22 mouse cellular contexts compared by ENCODE assay signal in genomic region chr19:28777674-28778073, GRCm38 (mm10). TPM values are rescaled to one million over a fixed set of nuclear protein-coding genes. Genes with fewer than 3 reads are reported as not detected.
DNase-seq lines count a peak whose midpoint lies in the region; ATAC-seq and TF ChIP-seq lines count a peak whose summit lies in the region.
"Had no signal": no experiment of that assay in that cellular context is flagged by ENCODE, and none has a peak within 500 bp of the region (broad histone marks: within the 10 kb centered on the region; RNA-seq: fewer than 3 reads in every experiment).

No protein-coding gene starts in this region.

- 44% methylated on average over 2 of the region's 2 CpGs for WGBS in midbrain, postnatal 0 days
- 74% methylated on average over 2 of the region's 2 CpGs for WGBS in midbrain, embryonic 10.5 days

- H3K4me3 ChIP-seq in midbrain, postnatal 0 days (ENCODE audit: low read depth, low read length) = no peak overlapping the region
- no peak overlapping the region for H3K4me3 ChIP-seq in midbrain, embryonic 10.5 days
- H3K4me3 ChIP-seq: forebrain, embryonic 15.5 days; hindbrain, embryonic 13.5 days; kidney, embryonic 15.5 days; layer of hippocampus, adult 2 months; midbrain, embryonic 12.5 days; neural tube, embryonic 13.5 days had no signal

- H3K27ac ChIP-seq in midbrain, postnatal 0 days (ENCODE audit: low read depth, low read length) = no peak overlapping the region
- H3K27ac ChIP-seq in midbrain, embryonic 10.5 days (replicated peaks) = no peak overlapping the region
- H3K27ac ChIP-seq: forebrain, embryonic 15.5 days; hindbrain, embryonic 13.5 days; kidney, embryonic 15.5 days; layer of hippocampus, adult 2 months; midbrain, embryonic 12.5 days; neural tube, embryonic 13.5 days had no signal

- TF ChIP-seq CTCF in midbrain, postnatal 0 days (IDR thresholded peaks at IDR 0.05) = no peak

- peak; percentile 71 to 77 for DNase-seq in cerebellum, postnatal 10 days
- DNase-seq in cerebellum, adult 11-12 months = no peak
- peak; percentile 68 for DNase-seq in left cerebral cortex, postnatal 4 days
- no peak for DNase-seq in left cerebral cortex, adult 18-20 months (ENCODE audit: low spot score in 2 of 2)
- peak; percentile 45 for DNase-seq in midbrain, postnatal 0 days (ENCODE audit: low spot score)
- no peak for DNase-seq in midbrain, embryonic 10.5 days (ENCODE audit: low spot score)
- DNase-seq in spleen, postnatal 14 days (ENCODE audit: low spot score in 2 of 2) = no peak
- DNase-seq: cerebellum, adult 9-10 months; gastrocnemius, postnatal 25 days; liver; right cerebral cortex, postnatal 14 days; thymus, adult 18-20 months; thymus, postnatal 25 days had no signal

- H3K4me1 ChIP-seq in midbrain, postnatal 0 days (ENCODE audit: insufficient read depth, low read length) = no peaks in the 10 kb centered on the region
- peaks cover 18% of the 10 kb centered on the region for H3K4me1 ChIP-seq in midbrain, embryonic 10.5 days
- H3K4me1 ChIP-seq: hindbrain, embryonic 13.5 days; midbrain, embryonic 12.5 days had no signal

- intact Hi-C loops in left cerebral cortex, postnatal 4 days (cut with DNase I) = loop anchor here (5.0 to 10.0 kb wide), 2 partner anchors 477 to 580 kb away; partner anchors contain the start of gene Jak2

- no peak overlapping the region for H3K9ac ChIP-seq in midbrain, postnatal 0 days (replicated peaks; ENCODE audit: low read length, poor library complexity, severe bottlenecking)
- H3K9ac ChIP-seq: forebrain, embryonic 15.5 days; hindbrain, embryonic 13.5 days; kidney, embryonic 15.5 days; midbrain, embryonic 12.5 days; neural tube, embryonic 13.5 days had no signal

- no peaks in the 10 kb centered on the region for H3K9me3 ChIP-seq in midbrain, postnatal 0 days (ENCODE audit: low read length)
- H3K9me3 ChIP-seq in midbrain, embryonic 10.5 days (replicated peaks) = no peaks in the 10 kb centered on the region
- H3K9me3 ChIP-seq: forebrain, embryonic 15.5 days; G1E; hindbrain, embryonic 13.5 days; kidney, embryonic 15.5 days; midbrain, embryonic 12.5 days; neural tube, embryonic 13.5 days had no signal

- H3K4me2 ChIP-seq in midbrain, postnatal 0 days (ENCODE audit: low read depth, low read length, poor library complexity, severe bottlenecking) = no peak overlapping the region
- H3K4me2 ChIP-seq: forebrain, embryonic 15.5 days; heart, embryonic 11.5 days; hindbrain, embryonic 13.5 days; kidney, embryonic 15.5 days; midbrain, embryonic 12.5 days; neural tube, embryonic 13.5 days had no signal

- H3K27me3 ChIP-seq in midbrain, postnatal 0 days (ENCODE audit: insufficient read depth, low read length) = no peaks in the 10 kb centered on the region
- H3K27me3 ChIP-seq in midbrain, embryonic 10.5 days (ENCODE audit: low read depth, poor library complexity, severe bottlenecking) = no peaks in the 10 kb centered on the region
- H3K27me3 ChIP-seq: forebrain, embryonic 15.5 days; hindbrain, embryonic 13.5 days; midbrain, embryonic 12.5 days; neural tube, embryonic 13.5 days had no signal

- no peaks in the 10 kb centered on the region for H3K36me3 ChIP-seq in midbrain, postnatal 0 days (ENCODE audit: insufficient read depth, low read length)
- H3K36me3 ChIP-seq in midbrain, embryonic 10.5 days = no peaks in the 10 kb centered on the region
- H3K36me3 ChIP-seq: forebrain, embryonic 15.5 days; G1E; hindbrain, embryonic 13.5 days; kidney, embryonic 15.5 days; midbrain, embryonic 12.5 days; neural tube, embryonic 13.5 days had no signal

- no peak for ATAC-seq in midbrain, postnatal 0 days (ENCODE audit: low FRiP score)
- ATAC-seq in granulocyte monocyte progenitor cell, adult 5-6 weeks (replicated peaks; ENCODE audit: poor library complexity, severe bottlenecking) = peak; percentile 58
- ATAC-seq: forebrain, embryonic 15.5 days had no signal

RNA-seq across cellular contexts. Expression of gene Slc1a1, which starts 57.2 kb away (rescaled TPM):
- 10 to 100 TPM; 75.5 to 78.0 TPM for total RNA-seq in left cerebral cortex, postnatal 4 days (2021)
- 100 to 1,000 TPM in 1 of 2 experiments, 10 to 100 TPM in 1; 99.8 to 102 TPM for total RNA-seq in left cerebral cortex, adult 18-20 months (2021)
- total RNA-seq in midbrain, postnatal 0 days (2014; rRNA removed) = 85.3 and 87.3 TPM in 2 replicates
- polyA plus RNA-seq in midbrain, postnatal 0 days (2015; fragmentation: Nextera tagmentation; extraction: Ambion mirVana) = 50.6 and 51.7 TPM in 2 replicates
- 0.54 and 0.66 TPM in 2 replicates for polyA plus RNA-seq in midbrain, embryonic 10.5 days (2016; fragmentation: Nextera tagmentation; extraction: Ambion mirVana)
- total RNA-seq in granulocyte monocyte progenitor cell, adult 5-6 weeks (2014; fragmentation: Nextera tagmentation) = not detected in 2 replicates
- not detected in 2 replicates for total RNA-seq in granulocyte monocyte progenitor cell, adult 5-6 weeks (2017)
- polyA plus RNA-seq: G1E had no signal

Comparison
In these comparisons a context has a peak if more than half of its experiments do, and no peak if none do; other contexts are left out.
1. DNase-seq: peak in cerebellum, postnatal 10 days (2 of 2), left cerebral cortex, postnatal 4 days (single experiment) and midbrain, postnatal 0 days (single experiment); none in cerebellum, adult 11-12 months (single experiment), left cerebral cortex, adult 18-20 months (0 of 2), midbrain, embryonic 10.5 days (single experiment) and spleen, postnatal 14 days (0 of 2).
2. RNA of gene Slc1a1, which starts 57.2 kb away (total RNA-seq): 99.8 to 102 TPM in left cerebral cortex, adult 18-20 months, 85.3 to 87.3 TPM in midbrain, postnatal 0 days and 75.5 to 78.0 TPM in left cerebral cortex, postnatal 4 days; not detected in granulocyte monocyte progenitor cell, adult 5-6 weeks; every median in the first group is over 10 times any median in the second.